Mouse (Mus musculus) neutrophil, adult 83 days (primary cell): Measurements from ENCODE around the gene Lmo7. TPM values are rescaled to one million over a fixed set of nuclear protein-coding genes. Genes with fewer than 3 reads are reported as not detected.

Source experiments
- total RNA-seq, 2 experiments: library from RNA; stranded (reverse); gene quantifications; one replicate each; pipeline ENCODE4 v1.2.4; 2023

The Lmo7 gene
- total RNA-seq: under 1 TPM; 0.49 to 0.61 TPM

GRCm38 (mm10) chr14:101729237-101729971 is at the start of gene Lmo7, which contains the start of gene Gm9922:
Gene Lmo7, plus strand, starts transcription at chr14:101729957.
Gene Gm9922, minus strand, starts transcription at chr14:101729814.

Other genes starting within 250 kb of the Lmo7 start
- 1 to 10 TPM; 3.5 to 5.7 TPM for gene Tbc1d4, start 120.8 kb upstream of the Lmo7 start, total RNA-seq
- 10 to 100 TPM; 33.0 to 35.5 TPM for gene Commd6, start 89.3 kb upstream of the Lmo7 start, total RNA-seq
- gene Uchl3, start 76.0 kb upstream of the Lmo7 start, total RNA-seq: 10 to 100 TPM; 13.2 to 14.5 TPM
- not detected for gene Gm9922, start 143 bp upstream of the Lmo7 start, total RNA-seq